Mouse (Mus musculus) ES-E14 (cell line): Measurements from ENCODE around the gene Foxl2. TPM values are rescaled to one million over a fixed set of nuclear protein-coding genes. Genes with fewer than 3 reads are reported as not detected.

Experiments
- DNase-seq: peaks from one replicate; pipeline ENCODE4 v3.0.0-alpha.2; 2013; ENCODE audit warnings: low read depth, low spot score
- H3K27ac ChIP-seq: 2 replicates; pipeline ENCODE4 v1.5.1; 2012; ENCODE audit warnings: low read depth, mild to moderate bottlenecking, low read length, moderate library complexity, mixed read lengths; ENCODE audit not compliant: poor library complexity, insufficient read depth, severe bottlenecking
- H3K36me3 ChIP-seq: 2 replicates; pipeline ENCODE4 v1.6.1; 2012; ENCODE audit warnings: mild to moderate bottlenecking, low read length, moderate library complexity, mixed read lengths; ENCODE audit not compliant: control insufficient read depth, poor library complexity, insufficient read depth, severe bottlenecking
- H3K4me1 ChIP-seq, 2 experiments: fragments of 150-350 bp in 1 of 2; sonication (generic) in 1 of 2; 2 replicates each; pipeline ENCODE4 v1.6.1; 2012; ENCODE audit warnings: low read length in 2 of 2, mild to moderate bottlenecking in 1 of 2, mixed read lengths in 1 of 2; ENCODE audit not compliant: control insufficient read depth in 2 of 2, insufficient read depth in 2 of 2, poor library complexity in 1 of 2
- H3K4me3 ChIP-seq, 2 experiments: fragments of 150-350 bp in 1 of 2; sonication (generic) in 1 of 2; 2 replicates each; pipeline ENCODE4 v1.5.1; 2012; ENCODE audit warnings: low read length in 2 of 2, low read depth in 1 of 2, mild to moderate bottlenecking in 1 of 2, mixed read lengths in 1 of 2; ENCODE audit not compliant: insufficient read depth in 1 of 2, poor library complexity in 1 of 2, severe bottlenecking in 1 of 2
- H3K9ac ChIP-seq: 2 replicates; pipeline ENCODE4 v1.6.1; 2012; ENCODE audit warnings: low read depth, mild to moderate bottlenecking, low read length, mixed read lengths; ENCODE audit not compliant: poor library complexity, insufficient read depth, severe bottlenecking
- H3K9me3 ChIP-seq: fragments of 150-350 bp; sonication (generic); 2 replicates; pipeline ENCODE4 v1.6.1; 2012; ENCODE audit warnings: low read depth, mild to moderate bottlenecking, low read length; ENCODE audit not compliant: control insufficient read depth, insufficient read depth
- CHD2 ChIP-seq: IDR thresholded peaks from 2 replicates; pipeline ENCODE4 v1.6.1; 2014; ENCODE audit warnings: mild to moderate bottlenecking, low read depth, low read length, inconsistent platforms
- HCFC1 ChIP-seq: IDR thresholded peaks from 2 replicates; pipeline ENCODE4 v1.6.1; 2012; ENCODE audit warnings: low read length, inconsistent platforms, borderline replicate concordance; ENCODE audit not compliant: insufficient read depth
- MAFK ChIP-seq: IDR thresholded peaks from 2 replicates; pipeline ENCODE4 v1.6.1; 2014; ENCODE audit warnings: mild to moderate bottlenecking, low read depth, low read length, inconsistent platforms; ENCODE audit not compliant: insufficient read depth
- ZC3H11A ChIP-seq: IDR thresholded peaks from 2 replicates; pipeline ENCODE4 v1.6.1; 2012; ENCODE audit warnings: low read depth, mild to moderate bottlenecking, inconsistent platforms, low read length, borderline replicate concordance
- ZNF384 ChIP-seq: IDR thresholded peaks from 2 replicates; pipeline ENCODE4 v1.6.1; 2012; ENCODE audit warnings: low read depth, low read length, inconsistent platforms
- in situ Hi-C, 2 experiments: fragments of 600-800 bp; cut with MboI; formaldehyde crosslinking; loops; one replicate each; pipeline ENCODE4 v1.15.1; 2025; ENCODE audit warnings: low sequenced_read_pairs in 2 of 2, inconsistent platforms in 1 of 2; ENCODE audit not compliant: unreplicated experiment in 2 of 2
- total RNA-seq: library from RNA; depleted of rRNA; stranded (reverse); fragments of 300-350 nt; gene quantifications from 2 replicates; pipeline ENCODE4 v1.2.3, GENCODE M21; 2012

Gene Foxl2
- total RNA-seq, 1 experiment = 0.36 TPM

DNA sequence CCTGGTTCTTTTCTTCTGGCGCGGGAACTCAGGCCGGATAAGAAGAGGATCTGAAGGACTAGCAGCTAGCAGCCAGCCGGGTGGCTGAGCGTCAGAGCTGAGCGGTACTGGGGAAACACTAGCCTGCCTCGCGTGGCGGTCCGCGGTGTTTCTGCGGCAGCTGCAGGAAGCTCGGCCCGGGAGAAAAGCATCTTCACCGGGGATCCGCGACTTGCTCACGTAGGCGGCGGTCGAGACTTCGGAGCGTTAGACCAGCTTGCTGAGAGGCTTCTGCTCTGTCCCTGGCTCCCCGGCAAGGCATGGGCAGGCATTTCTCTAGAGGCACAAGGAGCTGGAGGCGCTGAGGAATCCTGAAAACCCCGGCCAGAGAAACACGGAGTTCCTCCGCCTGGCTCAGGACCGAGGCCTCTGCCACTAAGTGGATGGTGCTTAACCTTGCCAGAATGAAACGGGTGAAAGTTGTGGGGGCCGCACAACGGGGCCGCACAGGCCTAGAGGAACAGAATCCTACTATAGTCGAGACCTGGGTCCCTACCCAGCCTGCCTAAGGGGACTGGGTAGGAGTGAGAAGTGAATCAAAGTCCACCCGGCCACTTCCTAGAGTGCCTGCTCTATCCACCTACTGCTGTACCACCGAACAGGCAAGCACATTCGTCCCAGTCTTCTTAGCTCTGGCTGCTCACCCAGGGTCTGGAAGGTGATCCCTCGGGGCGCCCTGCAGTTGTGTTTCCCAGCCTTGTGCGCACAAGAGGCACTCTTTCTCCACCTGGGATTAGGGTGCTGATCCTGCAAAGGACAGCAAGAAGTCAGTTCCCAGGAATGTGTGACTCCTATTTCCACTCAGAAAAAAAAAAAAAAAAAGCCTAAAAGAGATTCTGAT, 2.7 kb upstream of the Foxl2 start:
- H3K4me1 ChIP-seq = 0 out of 4 replicates have a peak, but pooled peaks cover 0 to 3% of the 10 kb centered on the region in 2 experiments
- no peaks in the 10 kb centered on the region for H3K36me3 ChIP-seq
- H3K27ac ChIP-seq = no peak overlapping the region
- DNase-seq = no peak
- in situ Hi-C loops = loop anchor here (5.0 to 10.0 kb wide), 2 partner anchors 920 to 922 kb away; partner anchors contain the start of gene Sox14 (in 1 of the 2)
- H3K9ac ChIP-seq = no peak overlapping the region
- no peaks in the 10 kb centered on the region for H3K9me3 ChIP-seq
- no peak for TF ChIP-seq ZNF384
- TF ChIP-seq ZC3H11A = no peak
- TF ChIP-seq MAFK = no peak
- no peak for TF ChIP-seq CHD2
- TF ChIP-seq HCFC1 = no peak
- peak overlapping the region; percentile 13 to 21; a peak in 2 of 4 replicates for H3K4me3 ChIP-seq

DNA sequence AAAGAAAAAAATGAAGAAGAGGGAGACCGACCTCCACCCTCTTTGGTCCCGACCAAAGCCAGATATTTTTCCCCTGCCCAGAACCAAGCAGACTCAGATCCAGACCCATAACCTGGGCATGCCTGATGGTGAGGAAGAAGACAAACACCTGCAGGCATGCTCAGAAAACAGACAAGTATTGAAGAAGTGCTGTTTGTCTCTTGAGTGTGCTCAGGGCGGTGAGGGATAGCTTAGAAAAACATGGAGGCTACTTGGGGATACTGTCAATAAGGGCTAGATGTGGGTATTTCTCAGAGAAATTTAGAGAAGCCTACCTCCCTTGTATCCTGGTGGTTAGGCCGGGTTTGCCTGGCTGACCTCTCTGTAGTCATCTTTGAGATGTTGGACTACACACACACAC, 1.8 kb upstream of the Foxl2 start:
- DNase-seq = no peak
- Histone ChIP-seq H3K9me3 (no peaks in the 10 kb centered on the region), H3K9ac (no peak overlapping the region), H3K4me1 (0 out of 4 replicates have a peak, but pooled peaks cover 0 to 3% of the 10 kb centered on the region in 2 experiments), H3K4me3 (no peak overlapping the region), H3K36me3 (no peaks in the 10 kb centered on the region), H3K27ac (no peak overlapping the region)
- in situ Hi-C loops = loop anchor here (5.0 to 10.0 kb wide), 2 partner anchors 919 to 922 kb away; partner anchors contain the start of gene Sox14 (in 1 of the 2)
- TF ChIP-seq ZC3H11A (no peak), CHD2 (no peak), ZNF384 (no peak), MAFK (no peak), HCFC1 (no peak)

DNA sequence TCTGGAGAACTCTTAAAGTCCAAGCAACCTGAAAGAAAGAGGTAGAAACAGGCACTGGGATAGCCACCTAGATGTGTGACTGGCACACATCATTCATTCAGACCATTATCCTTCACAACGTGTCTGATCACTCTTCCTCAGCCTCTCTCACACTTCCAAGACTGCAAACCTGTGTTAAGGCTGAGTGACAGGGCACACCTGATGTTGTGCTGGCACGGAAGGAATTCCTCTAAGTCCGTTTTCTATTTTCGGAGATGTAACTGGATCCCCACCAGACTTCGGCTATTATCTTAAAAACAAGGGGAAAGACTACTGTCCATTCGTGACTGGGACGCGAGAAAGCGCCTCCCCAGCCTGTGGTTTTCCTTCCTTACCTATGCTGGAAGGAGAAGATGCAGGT, 1.3 kb upstream of the Foxl2 start:
- no peaks in the 10 kb centered on the region for H3K9me3 ChIP-seq
- no peak overlapping the region for H3K4me3 ChIP-seq
- H3K4me1 ChIP-seq = 0 out of 4 replicates have a peak, but pooled peaks cover 0 to 3% of the 10 kb centered on the region in 2 experiments
- H3K36me3 ChIP-seq = no peaks in the 10 kb centered on the region
- H3K9ac ChIP-seq = no peak overlapping the region
- no peak for DNase-seq
- H3K27ac ChIP-seq = no peak overlapping the region
- TF ChIP-seq MAFK (no peak), ZNF384 (no peak), CHD2 (no peak), ZC3H11A (no peak), HCFC1 (no peak)
- in situ Hi-C loops = loop anchor here (5.0 to 10.0 kb wide), 2 partner anchors 918 to 921 kb away; partner anchors contain the start of gene Sox14 (in 1 of the 2)

DNA sequence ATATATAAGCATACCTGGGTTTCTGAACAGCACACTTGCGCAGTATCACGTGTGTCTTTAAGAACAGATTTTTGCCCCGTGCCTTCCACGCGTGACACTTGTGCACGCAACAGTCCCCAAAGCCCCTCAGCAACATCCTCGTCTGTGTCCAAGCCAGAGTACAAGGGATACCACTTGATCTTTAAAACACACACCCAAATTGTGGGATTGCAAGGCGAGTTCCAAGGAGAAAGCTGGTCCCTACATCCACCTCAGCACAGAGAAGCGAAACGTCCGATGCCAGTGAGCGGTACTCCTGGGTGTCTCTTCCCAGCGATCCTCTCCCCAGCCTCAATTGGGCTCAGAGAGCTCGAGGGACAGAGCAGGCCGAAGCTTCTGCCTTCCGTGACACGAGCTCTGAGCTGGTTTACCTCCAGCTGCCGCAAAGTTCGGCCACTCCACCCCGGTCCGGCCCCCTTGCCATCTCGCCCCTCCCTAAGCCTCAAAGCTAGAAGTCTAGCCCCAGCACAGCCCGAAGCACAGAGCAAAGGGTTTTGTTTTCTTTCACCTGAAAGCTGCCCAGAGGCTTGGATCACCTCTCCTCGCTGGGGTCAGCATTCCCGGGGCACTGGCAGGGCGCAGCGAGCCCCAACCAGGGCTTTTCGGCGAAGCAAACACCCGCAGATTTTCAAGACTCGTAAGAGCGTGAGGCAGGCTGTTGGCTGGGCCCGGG, 541 bp upstream of the Foxl2 start:
- H3K36me3 ChIP-seq = no peaks in the 10 kb centered on the region
- DNase-seq = no peak
- 0 out of 2 replicates have a peak overlapping the region, but pooled peaks have one; percentile 28 for H3K9ac ChIP-seq
- H3K4me1 ChIP-seq = 0 out of 4 replicates have a peak, but pooled peaks cover 0 to 3% of the 10 kb centered on the region in 2 experiments
- H3K9me3 ChIP-seq = no peaks in the 10 kb centered on the region
- TF ChIP-seq CHD2 (no peak), MAFK (no peak), ZC3H11A (no peak), ZNF384 (no peak), HCFC1 (no peak)
- H3K4me3 ChIP-seq = peak overlapping the region; percentile 49 to 52
- in situ Hi-C loops = loop anchor here (5.0 to 10.0 kb wide), 2 partner anchors 918 to 920 kb away; partner anchors contain the start of gene Sox14 (in 1 of the 2)
- no peak overlapping the region for H3K27ac ChIP-seq
